Mouse (Mus musculus): Measurements from ENCODE around the gene Plxnd1. TPM values are rescaled to one million over a fixed set of nuclear protein-coding genes. Genes with fewer than 3 reads are reported as not detected.

Gene Plxnd1
- polyA plus RNA-seq, 1 experiment, result 24.2 TPM

- WGBS, result 75% methylated on average over 13 of the region's 13 CpGs
- TF ChIP-seq CTCF (IDR thresholded peaks at IDR 0.05; ENCODE audit: borderline replicate concordance, insufficient read depth, low read depth, low read length) (no peak), POLR2A (IDR thresholded peaks at IDR 0.05; ENCODE audit: borderline replicate concordance, insufficient read depth, low read length) (no peak)
- no peak for DNase-seq
- H3K4me3 ChIP-seq (replicated peaks; ENCODE audit: insufficient read depth, low read depth, low read length), result no peak overlapping the region
- no peak overlapping the region for H3K27ac ChIP-seq (ENCODE audit: insufficient read depth, low read length)
- H3K27me3 ChIP-seq (ENCODE audit: control insufficient read depth, insufficient read depth, low read length), result no peaks in the 10 kb centered on the region
- H3K4me1 ChIP-seq (ENCODE audit: control insufficient read depth, insufficient read depth, low read length), result peaks cover 17% of the 10 kb centered on the region
These were observed 3.5 kb downstream of the Plxnd1 start for GRCm38 (mm10) chr6:115991108-115991880.

DNA sequence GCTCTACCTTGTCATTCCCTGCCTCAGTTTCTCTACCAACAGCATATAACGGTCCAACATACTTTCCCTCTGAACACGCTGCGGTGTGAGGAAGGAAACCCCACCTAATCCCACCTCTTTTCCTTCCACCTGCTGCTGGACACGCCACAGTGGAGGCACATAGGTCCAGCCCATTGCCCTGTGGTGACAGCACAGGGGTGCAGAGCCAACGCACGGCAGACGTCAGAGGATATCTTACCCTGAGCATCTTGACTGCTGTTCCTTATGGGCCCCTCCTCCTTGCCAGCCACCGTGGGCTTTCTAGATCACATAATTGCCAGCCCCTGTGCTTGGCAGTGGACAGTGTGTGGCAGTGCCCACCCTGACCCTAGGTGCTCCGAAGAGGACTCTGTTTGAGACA is 4.3 kb downstream of the Plxnd1 start:
- no peak for DNase-seq
- TF ChIP-seq CTCF (IDR thresholded peaks at IDR 0.05; ENCODE audit: borderline replicate concordance, insufficient read depth, low read depth, low read length), result no peak
- TF ChIP-seq POLR2A (IDR thresholded peaks at IDR 0.05; ENCODE audit: borderline replicate concordance, insufficient read depth, low read length), result no peak
- Histone ChIP-seq H3K27me3 (ENCODE audit: control insufficient read depth, insufficient read depth, low read length) (no peaks in the 10 kb centered on the region), H3K4me1 (ENCODE audit: control insufficient read depth, insufficient read depth, low read length) (peaks cover 14% of the 10 kb centered on the region), H3K27ac (ENCODE audit: insufficient read depth, low read length) (no peak overlapping the region), H3K4me3 (replicated peaks; ENCODE audit: insufficient read depth, low read depth, low read length) (no peak overlapping the region)
- WGBS, result 78% methylated on average over 9 of the region's 9 CpGs

GRCm38 (mm10) chr6:115990056-115990455 is 4.7 kb downstream of the Plxnd1 start:
- DNase-seq, result no peak
- Histone ChIP-seq H3K4me3 (replicated peaks; ENCODE audit: insufficient read depth, low read depth, low read length) (no peak overlapping the region), H3K4me1 (ENCODE audit: control insufficient read depth, insufficient read depth, low read length) (peaks cover 14% of the 10 kb centered on the region), H3K27me3 (ENCODE audit: control insufficient read depth, insufficient read depth, low read length) (no peaks in the 10 kb centered on the region), H3K27ac (ENCODE audit: insufficient read depth, low read length) (no peak overlapping the region)
- no peak for TF ChIP-seq CTCF (IDR thresholded peaks at IDR 0.05; ENCODE audit: borderline replicate concordance, insufficient read depth, low read depth, low read length)
- WGBS, result 80% methylated on average over 3 of the region's 3 CpGs

- Histone ChIP-seq H3K4me1 (ENCODE audit: control insufficient read depth, insufficient read depth, low read length) (peaks cover 14% of the 10 kb centered on the region), H3K4me3 (replicated peaks; ENCODE audit: insufficient read depth, low read depth, low read length) (no peak overlapping the region), H3K27ac (ENCODE audit: insufficient read depth, low read length) (no peak overlapping the region), H3K27me3 (ENCODE audit: control insufficient read depth, insufficient read depth, low read length) (no peaks in the 10 kb centered on the region)
- 63% methylated on average over 4 of the region's 4 CpGs for WGBS
- DNase-seq, result no peak
- no peak for TF ChIP-seq POLR2A (IDR thresholded peaks at IDR 0.05; ENCODE audit: borderline replicate concordance, insufficient read depth, low read length)
- no peak for TF ChIP-seq CTCF (IDR thresholded peaks at IDR 0.05; ENCODE audit: borderline replicate concordance, insufficient read depth, low read depth, low read length)
These were observed 5.2 kb downstream of the Plxnd1 start for GRCm38 (mm10) chr6:115989607-115990006.

GRCm38 (mm10) chr6:115989032-115989431 is 5.8 kb downstream of the Plxnd1 start:
- peaks cover 14% of the 10 kb centered on the region for H3K4me1 ChIP-seq (ENCODE audit: control insufficient read depth, insufficient read depth, low read length)
- H3K27ac ChIP-seq (ENCODE audit: insufficient read depth, low read length), result no peak overlapping the region
- TF ChIP-seq CTCF (IDR thresholded peaks at IDR 0.05; ENCODE audit: borderline replicate concordance, insufficient read depth, low read depth, low read length) (no peak), POLR2A (IDR thresholded peaks at IDR 0.05; ENCODE audit: borderline replicate concordance, insufficient read depth, low read length) (no peak)
- H3K27me3 ChIP-seq (ENCODE audit: control insufficient read depth, insufficient read depth, low read length), result no peaks in the 10 kb centered on the region
- 86% methylated on average over 5 of the region's 5 CpGs for WGBS
- DNase-seq, result no peak
- H3K4me3 ChIP-seq (replicated peaks; ENCODE audit: insufficient read depth, low read depth, low read length), result no peak overlapping the region

DNA sequence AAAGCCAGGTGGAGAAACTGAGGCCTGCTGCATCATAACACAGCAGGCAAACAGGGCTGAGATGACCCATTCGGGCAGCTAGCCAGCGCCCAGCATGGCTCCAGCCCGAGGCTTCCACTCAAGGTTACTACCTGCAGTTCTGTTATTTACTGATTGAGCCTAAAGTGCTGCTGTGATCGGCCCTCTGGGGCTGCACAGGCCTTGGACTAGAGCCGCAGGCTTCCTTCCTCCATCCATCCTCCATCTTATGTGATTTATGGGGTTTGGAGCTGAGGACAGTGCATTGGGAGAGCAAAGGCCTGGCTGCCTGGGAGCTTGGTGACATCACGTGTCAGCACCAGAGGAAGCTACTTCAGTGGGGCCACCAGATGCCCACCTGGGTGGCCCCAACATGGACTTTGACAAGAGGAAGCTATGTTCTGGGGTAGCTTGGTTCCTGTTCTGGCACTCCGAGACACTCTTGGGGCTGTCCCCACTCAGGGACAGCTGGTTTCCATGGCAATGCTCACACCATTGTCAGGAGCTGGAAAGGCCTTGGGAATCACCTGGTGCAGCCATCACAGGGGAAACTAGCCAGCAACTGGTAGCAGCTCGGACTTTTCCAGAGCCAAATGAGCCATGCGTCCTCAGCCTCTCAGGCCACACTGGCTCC is 7.6 kb downstream of the Plxnd1 start:
- Histone ChIP-seq H3K4me3 (replicated peaks; ENCODE audit: insufficient read depth, low read depth, low read length) (no peak overlapping the region), H3K4me1 (ENCODE audit: control insufficient read depth, insufficient read depth, low read length) (peaks cover 11% of the 10 kb centered on the region), H3K27me3 (ENCODE audit: control insufficient read depth, insufficient read depth, low read length) (no peaks in the 10 kb centered on the region), H3K27ac (ENCODE audit: insufficient read depth, low read length) (no peak overlapping the region)
- WGBS, result 41% methylated on average over 9 of the region's 9 CpGs
- peak; percentile 41 to 47 for DNase-seq
- TF ChIP-seq POLR2A (IDR thresholded peaks at IDR 0.05; ENCODE audit: borderline replicate concordance, insufficient read depth, low read length) (no peak), CTCF (IDR thresholded peaks at IDR 0.05; ENCODE audit: borderline replicate concordance, insufficient read depth, low read depth, low read length) (no peak)

DNA sequence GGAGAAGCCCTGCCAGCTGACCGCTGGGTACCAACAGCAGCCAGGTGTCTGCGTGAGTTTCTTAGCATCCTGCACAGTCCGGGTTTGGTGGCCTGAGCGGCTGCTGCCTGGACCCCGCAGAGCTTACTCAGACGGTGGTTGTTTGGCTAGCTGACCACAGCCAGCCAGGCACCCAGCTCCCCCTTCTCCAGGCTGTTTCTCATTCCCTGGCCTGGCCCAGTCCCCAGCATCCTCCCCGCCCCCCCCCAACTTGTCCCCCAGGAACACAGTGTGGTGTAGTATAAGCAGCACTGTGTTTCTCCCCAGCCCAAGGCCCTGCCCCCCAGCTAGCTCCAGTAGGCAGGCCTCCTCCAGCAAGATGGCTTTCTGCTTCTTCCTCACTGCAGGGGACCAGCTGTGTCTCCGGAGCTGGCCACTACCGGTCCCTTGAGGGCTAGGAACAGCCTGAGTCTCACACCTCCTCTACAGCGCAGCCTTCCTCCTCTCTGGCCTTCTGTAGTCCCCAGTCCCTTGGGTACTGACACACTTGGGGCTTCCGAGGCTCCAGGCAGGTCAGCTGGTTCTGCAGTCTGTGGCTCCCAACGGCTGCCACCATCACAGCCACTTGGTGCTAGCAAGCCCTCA is 8.2 kb downstream of the Plxnd1 start:
- TF ChIP-seq POLR2A (IDR thresholded peaks at IDR 0.05; ENCODE audit: borderline replicate concordance, insufficient read depth, low read length) (no peak), CTCF (IDR thresholded peaks at IDR 0.05; ENCODE audit: borderline replicate concordance, insufficient read depth, low read depth, low read length) (no peak)
- no peak for DNase-seq
- peaks cover 11% of the 10 kb centered on the region for H3K4me1 ChIP-seq (ENCODE audit: control insufficient read depth, insufficient read depth, low read length)
- H3K27me3 ChIP-seq (ENCODE audit: control insufficient read depth, insufficient read depth, low read length), result no peaks in the 10 kb centered on the region
- 40% methylated on average over 12 of the region's 12 CpGs for WGBS
- no peak overlapping the region for H3K27ac ChIP-seq (ENCODE audit: insufficient read depth, low read length)
- no peak overlapping the region for H3K4me3 ChIP-seq (replicated peaks; ENCODE audit: insufficient read depth, low read depth, low read length)

Data from cerebellum, adult 2 months (tissue).